In genomic region chr11:61705581-61705980, GRCm38 (mm10) we compare ENCODE assay signal across 40 mouse cellular contexts. TPM values are rescaled to one million over a fixed set of nuclear protein-coding genes. Genes with fewer than 3 reads are reported as not detected.
"Had no signal": no experiment of that assay in that cellular context is flagged by ENCODE, and none has a peak within 500 bp of the region (broad histone marks: within the 10 kb centered on the region; RNA-seq: fewer than 3 reads in every experiment).

No protein-coding gene starts in this region.

- H3K4me1 ChIP-seq: heart, embryonic 12.5 days; heart, embryonic 13.5 days; heart, embryonic 15.5 days; hindbrain, embryonic 15.5 days; intestine, embryonic 15.5 days had no signal

- H3K4me2 ChIP-seq: heart, embryonic 11.5 days; heart, embryonic 12.5 days; heart, embryonic 13.5 days; heart, embryonic 15.5 days; hindbrain, embryonic 12.5 days; hindbrain, embryonic 13.5 days; hindbrain, embryonic 14.5 days; hindbrain, embryonic 15.5 days; intestine, embryonic 15.5 days; kidney, embryonic 15.5 days had no signal

- H3K36me3 ChIP-seq: heart, embryonic 13.5 days; heart, embryonic 15.5 days; hindbrain, embryonic 10.5 days; hindbrain, embryonic 12.5 days; hindbrain, embryonic 13.5 days; hindbrain, embryonic 15.5 days; kidney, embryonic 15.5 days had no signal

- H3K27me3 ChIP-seq: heart, embryonic 12.5 days; heart, embryonic 13.5 days; heart, embryonic 15.5 days; hindbrain, embryonic 15.5 days; intestine, embryonic 15.5 days; kidney, embryonic 15.5 days had no signal

- H3K9me3 ChIP-seq: heart, embryonic 10.5 days; heart, embryonic 12.5 days; heart, embryonic 13.5 days; heart, embryonic 15.5 days; hindbrain, embryonic 10.5 days; hindbrain, embryonic 12.5 days; hindbrain, embryonic 13.5 days; hindbrain, embryonic 15.5 days; intestine, embryonic 15.5 days; kidney, embryonic 15.5 days had no signal

- H3K4me3 ChIP-seq: heart, embryonic 10.5 days; heart, embryonic 12.5 days; heart, embryonic 13.5 days; heart, embryonic 15.5 days; hindbrain, embryonic 10.5 days; hindbrain, embryonic 12.5 days; hindbrain, embryonic 13.5 days; hindbrain, embryonic 15.5 days; intestine, embryonic 15.5 days; kidney, embryonic 15.5 days; layer of hippocampus, adult 2 months; left cerebral cortex, adult 2 months had no signal

- DNase-seq: heart, postnatal 10 days; heart, postnatal 14 days; heart, postnatal 36 days; heart, postnatal 4 days; kidney, adult 11 months; kidney, adult 18-20 months; kidney, adult 2 months; kidney, adult 8-10 months; kidney, adult 9 months; kidney, postnatal 10 days; kidney, postnatal 14 days; kidney, postnatal 25 days; kidney, postnatal 36 days; layer of hippocampus, adult 9-11 months; layer of hippocampus, postnatal 36 days had no signal

- H3K27ac ChIP-seq: heart, embryonic 10.5 days; heart, embryonic 13.5 days; heart, embryonic 15.5 days; hindbrain, embryonic 10.5 days; hindbrain, embryonic 12.5 days; hindbrain, embryonic 13.5 days; hindbrain, embryonic 14.5 days; hindbrain, embryonic 15.5 days; hindbrain, postnatal 0 days; intestine, embryonic 15.5 days; kidney, embryonic 15.5 days; kidney, postnatal 0 days; layer of hippocampus, adult 2 months; left cerebral cortex, adult 2 months had no signal

- H3K9ac ChIP-seq: heart, embryonic 12.5 days; heart, embryonic 13.5 days; heart, embryonic 15.5 days; hindbrain, embryonic 12.5 days; hindbrain, embryonic 13.5 days; hindbrain, embryonic 14.5 days; hindbrain, embryonic 15.5 days; intestine, embryonic 15.5 days; kidney, embryonic 15.5 days had no signal

RNA-seq across cellular contexts. Expression of gene Slc5a10, which starts 15.0 kb away (rescaled TPM):
- total RNA-seq: heart, postnatal 10 days; heart, postnatal 14 days; heart, postnatal 25 days; heart, postnatal 36 days; heart, postnatal 4 days; hematopoietic stem cell, adult 5-6 weeks; left cerebral cortex, adult 2 months had no signal
- polyA plus RNA-seq: heart, embryonic 10.5 days; heart, embryonic 11.5 days; heart, embryonic 12.5 days; heart, embryonic 14.5 days; heart, embryonic 15.5 days; heart, postnatal 0 days; hindbrain, embryonic 10.5 days; hindbrain, embryonic 12.5 days; hindbrain, embryonic 13.5 days; hindbrain, embryonic 14.5 days; hindbrain, embryonic 15.5 days; hindbrain, embryonic 16.5 days; intestine, embryonic 14.5 days; large intestine, adult 2 months had no signal

RNA-seq across cellular contexts. Expression of gene Fam83g, which starts 21.7 kb away (rescaled TPM):
- total RNA-seq: layer of hippocampus, adult 2 months; layer of hippocampus, postnatal 10 days; layer of hippocampus, postnatal 25 days; layer of hippocampus, postnatal 36 days had no signal
